Mouse (Mus musculus): Measurements from ENCODE around the gene Tenm2. TPM values are rescaled to one million over a fixed set of nuclear protein-coding genes. Genes with fewer than 3 reads are reported as not detected.

Tenm2 gene
- polyA plus RNA-seq, 1 experiment from 2014 or later = 1.2 TPM

DNA sequence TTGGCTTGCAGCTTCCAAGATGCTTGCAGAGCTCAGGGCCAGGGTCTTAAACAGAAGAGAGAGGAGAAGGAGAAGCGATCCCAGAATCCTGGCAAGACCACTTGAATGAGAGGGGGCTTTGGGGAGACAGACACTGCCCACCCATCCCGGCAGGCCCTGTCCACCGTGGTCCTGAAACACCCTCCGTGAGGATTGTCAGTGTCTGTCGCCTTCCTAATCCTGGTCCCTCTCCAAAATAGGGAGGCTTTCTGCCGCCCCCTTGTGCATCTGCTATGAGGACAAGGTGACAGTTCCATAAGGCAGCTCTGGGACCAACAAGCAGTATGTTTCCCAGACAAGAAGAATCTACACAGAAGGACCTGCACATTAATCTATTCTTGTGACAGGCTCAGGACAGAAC, 1007.6 kb downstream of the Tenm2 start:
- Histone ChIP-seq H3K4me1 (no peaks in the 10 kb centered on the region), H3K27ac (replicated peaks) (no peak overlapping the region), H3K4me3 (no peak overlapping the region), H3K9me3 (no peaks in the 10 kb centered on the region), H3K9ac (no peak overlapping the region), H3K4me2 (no peak overlapping the region), H3K36me3 (no peaks in the 10 kb centered on the region), H3K27me3 (replicated peaks) (no peaks in the 10 kb centered on the region)
- 60% methylated on average over 6 of the region's 6 CpGs for WGBS
- ATAC-seq (ENCODE audit: extremely low read depth, insufficient number of reproducible peaks, low FRiP score, low TSS enrichment) = no peak

DNA sequence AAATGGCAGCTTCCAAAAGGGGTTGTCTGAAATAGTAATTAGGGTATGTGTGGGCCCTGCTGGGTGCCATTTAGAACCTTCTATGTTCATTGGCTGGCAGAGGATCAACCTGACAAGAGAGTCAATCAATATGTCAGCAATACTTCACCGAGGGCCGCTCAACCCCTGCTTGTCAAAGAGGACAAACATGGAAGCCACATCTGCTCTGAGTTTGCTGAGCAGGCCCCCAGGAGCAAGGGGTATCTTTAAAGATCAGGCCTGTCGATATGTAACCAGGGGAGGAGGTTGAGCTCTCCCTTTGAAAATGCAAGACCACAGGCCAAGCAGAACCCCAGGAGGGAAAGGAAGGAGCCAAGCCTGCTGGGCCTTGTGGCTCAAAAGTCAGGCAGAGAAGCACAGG, 1009.7 kb downstream of the Tenm2 start:
- Histone ChIP-seq H3K4me3 (no peak overlapping the region), H3K27me3 (replicated peaks) (no peaks in the 10 kb centered on the region), H3K36me3 (no peaks in the 10 kb centered on the region), H3K27ac (replicated peaks) (no peak overlapping the region), H3K9ac (no peak overlapping the region), H3K4me2 (no peak overlapping the region), H3K9me3 (no peaks in the 10 kb centered on the region), H3K4me1 (peaks cover 6% of the 10 kb centered on the region; the same call in 1 of the 2 replicates)
- WGBS = 40% methylated on average over 3 of the region's 3 CpGs
- ATAC-seq (ENCODE audit: extremely low read depth, insufficient number of reproducible peaks, low FRiP score, low TSS enrichment) = no peak

DNA sequence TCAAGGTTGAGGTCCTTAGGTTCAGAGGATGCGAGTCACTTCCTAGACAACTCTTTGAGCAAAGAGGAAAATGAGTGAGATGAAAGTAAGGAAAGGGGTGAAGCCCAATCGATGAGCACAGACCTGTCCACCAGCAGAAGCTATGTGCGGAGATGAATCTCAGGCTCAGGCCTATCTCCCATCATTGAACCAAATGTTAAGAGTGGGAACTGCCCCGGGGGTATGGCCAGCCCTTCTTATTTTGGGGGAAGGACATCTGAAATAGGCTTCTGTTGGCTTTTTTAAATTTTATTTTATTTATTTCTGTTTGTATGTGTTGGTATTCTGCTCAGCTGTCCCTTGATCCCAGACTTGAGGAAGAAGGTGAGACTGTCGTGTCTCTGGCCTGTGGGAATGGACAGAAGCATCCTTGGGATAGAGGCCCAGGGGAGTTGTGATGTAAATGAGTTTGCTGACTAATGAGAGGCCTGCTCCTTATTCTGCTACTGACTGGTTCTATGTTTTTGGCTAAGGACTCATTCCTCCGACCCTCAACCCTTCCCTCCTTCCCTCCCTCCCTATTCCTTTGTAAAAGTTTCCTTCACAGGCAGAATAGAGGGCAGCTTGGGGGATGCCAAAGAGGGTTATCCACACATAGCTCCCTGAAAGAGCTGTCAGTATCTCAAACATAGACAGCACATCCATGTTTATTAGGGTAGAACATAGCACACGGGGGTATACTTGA, 1011.9 kb downstream of the Tenm2 start:
- no peak for ATAC-seq (ENCODE audit: extremely low read depth, insufficient number of reproducible peaks, low FRiP score, low TSS enrichment)
- H3K9me3 ChIP-seq = no peaks in the 10 kb centered on the region
- H3K4me2 ChIP-seq = no peak overlapping the region
- peaks cover 18% of the 10 kb centered on the region for H3K4me1 ChIP-seq
- 75% methylated on average over 7 of the region's 7 CpGs for WGBS
- H3K27me3 ChIP-seq (replicated peaks) = no peaks in the 10 kb centered on the region
- H3K9ac ChIP-seq = no peak overlapping the region
- no peaks in the 10 kb centered on the region for H3K36me3 ChIP-seq
- H3K27ac ChIP-seq (replicated peaks) = no peak overlapping the region
- H3K4me3 ChIP-seq = no peak overlapping the region

DNA sequence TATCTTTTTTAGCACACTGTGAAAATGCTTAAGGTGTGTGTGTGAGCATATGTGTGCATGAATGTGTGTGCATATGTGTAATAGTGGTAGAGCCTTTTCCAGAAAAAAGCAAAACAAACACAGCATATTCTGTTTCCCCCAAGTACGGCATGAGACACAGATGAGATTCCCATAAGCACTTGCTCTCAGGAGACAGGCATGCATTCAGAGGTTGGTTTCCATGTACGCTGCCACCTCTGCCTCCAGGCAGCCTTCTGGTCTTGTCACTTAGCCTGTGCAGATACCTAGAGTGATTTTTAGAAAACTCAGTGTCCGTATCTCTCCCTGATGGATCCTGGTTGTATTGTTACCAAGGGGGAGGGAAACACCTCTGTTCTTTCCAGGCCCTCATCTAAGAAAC, 1013.7 kb downstream of the Tenm2 start:
- WGBS = 84% methylated on average over 3 of the region's 3 CpGs
- Histone ChIP-seq H3K27me3 (replicated peaks) (no peaks in the 10 kb centered on the region), H3K9ac (no peak overlapping the region), H3K4me3 (no peak overlapping the region), H3K27ac (replicated peaks) (no peak overlapping the region), H3K4me1 (peaks cover 18% of the 10 kb centered on the region), H3K36me3 (no peaks in the 10 kb centered on the region), H3K4me2 (0 out of 2 replicates have a peak overlapping the region, but pooled peaks have one; percentile 69), H3K9me3 (no peaks in the 10 kb centered on the region)
- no peak for ATAC-seq (ENCODE audit: extremely low read depth, insufficient number of reproducible peaks, low FRiP score, low TSS enrichment)

DNA sequence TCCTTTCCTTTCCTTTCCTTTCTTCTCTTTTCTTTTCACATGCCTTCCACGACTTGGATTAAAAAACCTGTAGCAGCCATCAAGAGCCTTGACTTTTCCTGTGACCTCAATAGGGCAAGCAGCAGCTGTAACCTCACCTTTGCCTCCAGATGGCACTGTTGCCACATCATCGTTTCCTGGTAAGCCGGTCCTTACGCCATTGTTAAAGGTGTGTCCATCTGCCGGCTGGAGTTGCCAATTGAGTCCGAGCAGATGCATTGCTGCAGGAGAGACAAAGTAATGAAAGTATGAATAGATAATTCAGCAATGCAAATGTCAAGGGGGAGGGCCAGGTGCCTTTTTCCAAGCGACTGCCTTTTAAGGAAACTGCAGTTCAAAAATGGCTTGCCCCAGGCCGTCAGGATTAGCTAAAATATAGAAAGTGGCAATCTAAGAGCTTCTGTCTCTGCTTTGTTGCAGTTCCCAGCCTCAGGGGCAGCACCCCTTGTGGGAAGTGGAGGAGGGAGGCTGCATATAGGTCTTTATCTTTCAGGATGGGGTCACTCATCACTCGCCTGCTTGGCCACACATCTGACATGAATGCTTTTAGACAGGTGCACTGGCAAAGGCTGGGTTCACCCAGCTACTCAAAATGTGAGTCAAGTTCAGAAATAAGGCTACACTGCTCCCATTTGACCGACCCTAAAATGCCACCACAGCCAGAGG, 1014.3 kb downstream of the Tenm2 start:
- Histone ChIP-seq H3K4me3 (peak overlapping the region; percentile 41), H3K4me2 (peak overlapping the region; percentile 69), H3K36me3 (no peaks in the 10 kb centered on the region), H3K27ac (replicated peaks) (0 out of 2 replicates have a peak overlapping the region, but pooled peaks have one; percentile 76), H3K4me1 (peaks cover 18% of the 10 kb centered on the region), H3K27me3 (replicated peaks) (no peaks in the 10 kb centered on the region), H3K9me3 (no peaks in the 10 kb centered on the region), H3K9ac (peak overlapping the region; percentile 62; the same call in 1 of the 2 replicates)
- ATAC-seq (ENCODE audit: extremely low read depth, insufficient number of reproducible peaks, low FRiP score, low TSS enrichment) = no peak
- 11% methylated on average over 10 of the region's 10 CpGs for WGBS

DNA sequence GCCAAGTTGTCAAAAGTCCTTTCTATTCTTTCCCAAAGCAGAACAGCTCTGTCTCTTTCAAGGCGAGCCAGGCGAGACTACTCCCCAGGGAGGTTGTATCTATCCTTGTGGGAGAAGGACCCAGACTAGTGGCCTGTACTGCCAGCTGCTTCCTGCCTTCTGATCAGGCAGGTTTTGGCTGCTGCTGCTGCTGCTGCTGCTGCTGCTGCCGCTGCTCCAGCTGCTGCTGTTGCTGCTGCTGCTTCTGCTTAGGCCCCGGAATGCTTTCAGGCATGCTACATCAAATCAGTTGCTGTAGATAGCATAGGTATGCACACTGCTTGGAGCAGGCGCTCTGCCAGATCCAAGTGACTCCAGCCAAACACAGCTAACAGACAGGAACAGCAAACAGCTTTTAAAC, 1015.1 kb downstream of the Tenm2 start:
- Histone ChIP-seq H3K27ac (replicated peaks) (peak overlapping the region; percentile 76), H3K4me1 (peaks cover 18% of the 10 kb centered on the region), H3K9ac (peak overlapping the region; percentile 65), H3K9me3 (no peaks in the 10 kb centered on the region), H3K4me2 (peak overlapping the region; percentile 69), H3K27me3 (replicated peaks) (no peaks in the 10 kb centered on the region), H3K4me3 (0 out of 2 replicates have a peak overlapping the region, but pooled peaks have one; percentile 4), H3K36me3 (no peaks in the 10 kb centered on the region)
- WGBS = 8% methylated on average over 5 of the region's 5 CpGs
- no peak for ATAC-seq (ENCODE audit: extremely low read depth, insufficient number of reproducible peaks, low FRiP score, low TSS enrichment)

DNA sequence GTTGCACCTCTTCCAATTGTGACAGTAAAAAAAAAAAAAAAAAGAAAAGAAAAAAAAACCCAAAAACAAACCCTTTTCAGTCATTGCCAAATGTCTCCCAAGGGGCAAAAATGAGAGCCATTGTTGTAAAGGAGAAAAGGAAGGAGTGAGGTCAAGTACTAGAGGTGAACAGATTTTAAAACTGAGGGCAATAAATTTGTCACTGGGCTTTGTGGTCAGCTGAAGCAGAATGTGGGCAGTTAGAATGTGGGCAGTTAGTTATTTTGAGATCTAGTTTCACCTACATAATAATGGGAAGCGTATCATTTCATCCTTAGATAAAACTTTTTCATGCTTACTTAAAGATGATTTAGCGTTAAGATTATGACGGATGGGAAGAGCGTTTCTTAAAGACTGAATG, 1016.2 kb downstream of the Tenm2 start:
- H3K27ac ChIP-seq (replicated peaks) = no peak overlapping the region
- H3K36me3 ChIP-seq = no peaks in the 10 kb centered on the region
- H3K27me3 ChIP-seq (replicated peaks) = no peaks in the 10 kb centered on the region
- no peak overlapping the region for H3K4me2 ChIP-seq
- H3K4me1 ChIP-seq = peaks cover 18% of the 10 kb centered on the region
- H3K9ac ChIP-seq = no peak overlapping the region
- WGBS = 89% methylated on average over 4 of the region's 4 CpGs
- no peak overlapping the region for H3K4me3 ChIP-seq
- ATAC-seq (ENCODE audit: extremely low read depth, insufficient number of reproducible peaks, low FRiP score, low TSS enrichment) = no peak
- no peaks in the 10 kb centered on the region for H3K9me3 ChIP-seq

DNA sequence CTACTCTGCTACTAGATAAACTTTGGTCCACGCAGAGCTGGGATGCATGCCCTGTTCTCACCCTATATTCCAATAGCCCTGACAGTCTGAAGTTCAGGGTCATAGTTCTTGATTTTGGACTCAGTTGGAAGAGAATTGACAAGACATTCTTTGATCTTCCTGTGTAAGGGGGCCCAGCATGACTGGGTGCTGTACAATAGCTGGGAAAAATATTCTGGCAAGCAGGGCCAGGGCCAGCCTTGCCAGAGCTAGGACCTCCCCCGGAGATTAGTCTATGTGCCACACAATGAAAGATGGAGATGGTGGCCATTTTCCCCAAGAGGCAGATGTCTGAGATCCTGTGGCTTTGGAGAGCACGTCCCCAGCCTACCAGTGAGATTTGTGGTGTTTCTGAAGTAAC, 1021.2 kb downstream of the Tenm2 start:
- Histone ChIP-seq H3K4me1 (no peaks in the 10 kb centered on the region), H3K9me3 (no peaks in the 10 kb centered on the region), H3K27ac (replicated peaks) (no peak overlapping the region), H3K4me3 (no peak overlapping the region), H3K36me3 (no peaks in the 10 kb centered on the region), H3K27me3 (replicated peaks) (no peaks in the 10 kb centered on the region), H3K4me2 (no peak overlapping the region), H3K9ac (no peak overlapping the region)
- ATAC-seq (ENCODE audit: extremely low read depth, insufficient number of reproducible peaks, low FRiP score, low TSS enrichment) = no peak
- WGBS = 71% methylated on average over 3 of the region's 3 CpGs

DNA sequence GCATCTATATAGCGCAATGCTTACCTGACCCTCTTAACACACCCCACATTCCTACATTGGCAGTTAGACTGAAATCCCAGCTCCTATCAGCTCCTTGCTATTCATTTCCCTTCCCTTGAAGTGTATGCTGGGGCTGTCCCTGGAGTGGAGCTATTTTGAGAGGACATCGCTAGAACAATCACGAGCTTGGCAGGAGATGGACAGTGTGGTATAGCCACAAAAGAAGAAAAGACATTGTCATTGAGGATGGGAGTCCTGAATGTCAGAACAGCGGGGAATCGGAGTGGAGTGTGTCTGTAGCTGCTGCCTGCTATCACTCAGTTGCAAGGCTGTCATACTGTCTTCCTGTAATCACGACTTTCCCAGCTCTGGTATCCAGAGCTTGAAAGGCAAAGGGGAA, 1031.4 kb downstream of the Tenm2 start:
- 32% methylated on average over 6 of the region's 6 CpGs for WGBS
- Histone ChIP-seq H3K27me3 (replicated peaks) (no peaks in the 10 kb centered on the region), H3K36me3 (no peaks in the 10 kb centered on the region), H3K4me1 (peaks cover 33% of the 10 kb centered on the region), H3K4me3 (no peak overlapping the region), H3K9ac (no peak overlapping the region), H3K27ac (replicated peaks) (peak overlapping the region; percentile 76), H3K9me3 (no peaks in the 10 kb centered on the region), H3K4me2 (0 out of 2 replicates have a peak overlapping the region, but pooled peaks have one; percentile 7)
- no peak for ATAC-seq (ENCODE audit: extremely low read depth, insufficient number of reproducible peaks, low FRiP score, low TSS enrichment)

DNA sequence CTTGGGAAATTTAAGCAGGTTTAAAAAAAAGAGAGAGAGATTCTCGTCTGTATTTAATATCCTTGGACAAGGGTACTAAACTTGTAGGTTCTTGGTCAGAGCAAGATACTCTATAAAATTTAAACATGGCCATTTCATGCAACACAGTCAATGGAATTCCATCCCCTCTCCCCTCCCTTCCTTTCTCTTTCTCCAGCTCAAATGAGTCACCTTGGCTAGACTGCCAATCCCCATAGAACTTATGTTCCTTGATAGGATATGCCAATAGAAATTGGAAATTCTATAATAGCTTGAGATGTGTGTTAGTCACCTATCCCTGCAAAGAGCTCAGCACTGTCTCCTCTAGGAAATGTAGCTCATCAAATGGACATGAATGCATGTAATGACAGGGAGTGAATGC, 1031.9 kb downstream of the Tenm2 start:
- ATAC-seq (ENCODE audit: extremely low read depth, insufficient number of reproducible peaks, low FRiP score, low TSS enrichment) = no peak
- Histone ChIP-seq H3K4me2 (no peak overlapping the region), H3K27me3 (replicated peaks) (no peaks in the 10 kb centered on the region), H3K9ac (no peak overlapping the region), H3K27ac (replicated peaks) (peak overlapping the region; percentile 76), H3K36me3 (no peaks in the 10 kb centered on the region), H3K9me3 (no peaks in the 10 kb centered on the region), H3K4me1 (peaks cover 33% of the 10 kb centered on the region), H3K4me3 (no peak overlapping the region)
- WGBS = 83% methylated on average over 1 of the region's 1 CpGs

DNA sequence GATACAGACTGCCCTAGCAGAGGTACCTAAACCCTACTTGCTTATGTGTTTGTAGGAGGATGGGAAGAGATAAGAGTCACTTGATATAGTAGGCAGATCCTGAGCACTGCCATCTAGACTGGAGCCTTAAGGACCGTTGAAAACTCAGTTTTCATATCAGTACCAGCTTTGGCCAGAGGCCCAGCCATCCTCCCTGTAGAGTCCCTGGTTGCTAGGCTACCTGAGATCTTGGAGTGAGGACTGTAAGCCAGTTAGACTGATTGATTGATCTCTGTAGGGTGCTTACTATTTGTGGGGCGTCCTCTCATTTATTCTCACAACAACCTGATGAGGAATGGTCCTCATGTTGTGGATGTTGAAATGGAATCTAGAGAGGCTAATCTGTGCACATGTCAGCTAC, 1041.4 kb downstream of the Tenm2 start:
- Histone ChIP-seq H3K27me3 (replicated peaks) (no peaks in the 10 kb centered on the region), H3K9ac (no peak overlapping the region), H3K27ac (replicated peaks) (no peak overlapping the region), H3K9me3 (no peaks in the 10 kb centered on the region), H3K36me3 (no peaks in the 10 kb centered on the region), H3K4me1 (peaks cover 7% of the 10 kb centered on the region; the same call in 1 of the 2 replicates), H3K4me3 (no peak overlapping the region), H3K4me2 (no peak overlapping the region)
- ATAC-seq (ENCODE audit: extremely low read depth, insufficient number of reproducible peaks, low FRiP score, low TSS enrichment) = no peak
- 24% methylated on average over 2 of the region's 2 CpGs for WGBS
